ENCODE assay signal across 8 mouse cellular contexts in genomic region chr10:82777886-82778285, GRCm38 (mm10). TPM values are rescaled to one million over a fixed set of nuclear protein-coding genes. Genes with fewer than 3 reads are reported as not detected.
DNase-seq lines count a peak whose midpoint lies in the region; ATAC-seq and TF ChIP-seq lines count a peak whose summit lies in the region.

No protein-coding gene starts in this region.

- H3K79me2 ChIP-seq in heart, adult 2 months (replicated peaks; ENCODE audit: control insufficient read depth, insufficient read depth, low read length), result no peaks in the 10 kb centered on the region

- TF ChIP-seq POLR2A in heart, adult 2 months (IDR thresholded peaks at IDR 0.05; ENCODE audit: insufficient read depth, low read depth, low read length), result no peak

- no peak overlapping the region for H3K27ac ChIP-seq in heart, embryonic 16.5 days (ENCODE audit: low read length)
- no peak overlapping the region for H3K27ac ChIP-seq in heart, adult 2 months
- H3K27ac ChIP-seq in embryonic facial prominence, embryonic 10.5 days (replicated peaks), result no peak overlapping the region

- intact Hi-C loops in heart, adult 2 months (cut with DNase I), result no loop called here
- intact Hi-C loops in left cerebral cortex, postnatal 36 days (cut with DNase I), result no loop called here

- no peak for ATAC-seq in heart, embryonic 16.5 days (replicated peaks; ENCODE audit: extremely low read depth, insufficient read depth, low FRiP score)

- no peak overlapping the region for H3K4me2 ChIP-seq in heart, embryonic 16.5 days (ENCODE audit: low read depth, low read length)

- H3K27me3 ChIP-seq in heart, embryonic 16.5 days (ENCODE audit: control insufficient read depth, insufficient read depth, low read length), result no peaks in the 10 kb centered on the region
- H3K27me3 ChIP-seq in heart, adult 2 months (ENCODE audit: control insufficient read depth, insufficient read depth, low read length), result no peaks in the 10 kb centered on the region
- H3K27me3 ChIP-seq in embryonic facial prominence, embryonic 10.5 days (replicated peaks; ENCODE audit: low read depth, poor library complexity, severe bottlenecking), result no peaks in the 10 kb centered on the region

- DNase-seq in heart, adult 2 months, result no peak
- DNase-seq in embryonic facial prominence, embryonic 10.5 days (ENCODE audit: low spot score), result peak; percentile 24
- peak; percentile 48 to 54 for DNase-seq in kidney, adult 8-10 months
- peak; percentile 46 for DNase-seq in lung, postnatal 36 days
- no peak for DNase-seq in right cerebral cortex, postnatal 36 days (ENCODE audit: low spot score in 2 of 2)
- no peak for DNase-seq in left cerebral cortex, postnatal 36 days (ENCODE audit: low spot score in 2 of 2)
- no peak for DNase-seq in natural killer cell, adult 2 months (ENCODE audit: low spot score in 2 of 2)

- WGBS in heart, embryonic 16.5 days, result 30% methylated on average over 13 of the region's 13 CpGs
- 33% methylated on average over 13 of the region's 13 CpGs for WGBS in heart, adult 2 months
- 30% methylated on average over 13 of the region's 13 CpGs for WGBS in embryonic facial prominence, embryonic 10.5 days

- peaks cover 7% of the 10 kb centered on the region for H3K4me1 ChIP-seq in heart, embryonic 16.5 days (ENCODE audit: control insufficient read depth, insufficient read depth, low read length)
- H3K4me1 ChIP-seq in heart, adult 2 months (ENCODE audit: control insufficient read depth, insufficient read depth, low read length), result no peaks in the 10 kb centered on the region
- peaks cover 9% of the 10 kb centered on the region for H3K4me1 ChIP-seq in embryonic facial prominence, embryonic 10.5 days

- no peak for TF ChIP-seq CTCF in heart, adult 2 months (IDR thresholded peaks at IDR 0.05)

- no peaks in the 10 kb centered on the region; the same call in 1 of the 2 replicates for H3K9me3 ChIP-seq in heart, embryonic 16.5 days (replicated peaks; ENCODE audit: control insufficient read depth, low read length)
- H3K9me3 ChIP-seq in embryonic facial prominence, embryonic 10.5 days, result no peaks in the 10 kb centered on the region

- H3K4me3 ChIP-seq in heart, embryonic 16.5 days (ENCODE audit: low read length), result no peak overlapping the region
- H3K4me3 ChIP-seq in heart, adult 2 months, result no peak overlapping the region
- H3K4me3 ChIP-seq in embryonic facial prominence, embryonic 10.5 days, result no peak overlapping the region

- TF ChIP-seq EP300 in heart, adult 2 months (IDR thresholded peaks at IDR 0.05; ENCODE audit: insufficient read depth, low read depth, low read length), result no peak

- H3K36me3 ChIP-seq in heart, embryonic 16.5 days (ENCODE audit: control insufficient read depth, insufficient read depth), result no peaks in the 10 kb centered on the region
- H3K36me3 ChIP-seq in heart, adult 2 months (ENCODE audit: control insufficient read depth, insufficient read depth, low read length), result no peaks in the 10 kb centered on the region
- H3K36me3 ChIP-seq in embryonic facial prominence, embryonic 10.5 days (replicated peaks), result no peaks in the 10 kb centered on the region

- H3K9ac ChIP-seq in heart, embryonic 16.5 days (ENCODE audit: low read length), result peak overlapping the region; percentile 47; the same call in 1 of the 2 replicates
- H3K9ac ChIP-seq in heart, adult 2 months (ENCODE audit: low read depth, low read length), result no peak overlapping the region

RNA-seq across cellular contexts. Expression of gene Nfyb, which starts 13.9 kb away (rescaled TPM):
- polyA plus RNA-seq in heart, embryonic 16.5 days (2015; fragmentation: Nextera tagmentation; extraction: Ambion mirVana), result 20.3 and 25.7 TPM in 2 replicates
- 10 to 100 TPM; 13.9 to 14.1 TPM for total RNA-seq in heart, adult 2 months (2021)
- 7.5 and 11.9 TPM in 2 replicates for polyA plus RNA-seq in heart, adult 2 months (2012; rRNA removed)
- 54.6 and 56.3 TPM in 2 replicates for polyA plus RNA-seq in embryonic facial prominence, embryonic 10.5 days (2016; fragmentation: Nextera tagmentation; extraction: Ambion mirVana)
- total RNA-seq in left cerebral cortex, postnatal 36 days (2021), result 10 to 100 TPM; 57.0 to 61.9 TPM

RNA-seq across cellular contexts. Expression of gene Txnrd1, which starts 55.9 kb away (rescaled TPM):
- 60.4 and 61.8 TPM in 2 replicates for polyA plus RNA-seq in heart, embryonic 16.5 days (2015; fragmentation: Nextera tagmentation; extraction: Ambion mirVana)
- total RNA-seq in heart, adult 2 months (2021), result 10 to 100 TPM; 56.8 to 61.1 TPM
- polyA plus RNA-seq in heart, adult 2 months (2012; rRNA removed), result 21.3 and 29.9 TPM in 2 replicates
- 169 and 177 TPM in 2 replicates for polyA plus RNA-seq in embryonic facial prominence, embryonic 10.5 days (2016; fragmentation: Nextera tagmentation; extraction: Ambion mirVana)
- 10 to 100 TPM; 43.0 to 50.9 TPM for total RNA-seq in left cerebral cortex, postnatal 36 days (2021)

Comparison
In these comparisons a context has a peak if more than half of its experiments do, and no peak if none do; other contexts are left out.
1. DNase-seq: peak in embryonic facial prominence, embryonic 10.5 days (single experiment), kidney, adult 8-10 months (2 of 2) and lung, postnatal 36 days (single experiment); none in heart, adult 2 months (0 of 2), right cerebral cortex, postnatal 36 days (0 of 2), left cerebral cortex, postnatal 36 days (0 of 2) and natural killer cell, adult 2 months (0 of 2).